Mouse (Mus musculus): ENCODE data around the gene Cdk7.
A peak's percentile ranks its signal among the peaks of the same experiment; 100 is the strongest.
"Not testable (repeated sequence)": the region's sequence is repeated elsewhere in the genome, so short reads cannot be mapped to it uniquely, and the experiment has no call there.

Gene Cdk7

GRCm38 (mm10) chr13:100730861-100731176, at the start of gene Cdk7:
TSS of gene Cdk7 (minus strand) at chr13:100730939.
- peak; percentile 92 to 93 for DNase-seq (ENCODE audit: low spot score in 2 of 2)

DNA sequence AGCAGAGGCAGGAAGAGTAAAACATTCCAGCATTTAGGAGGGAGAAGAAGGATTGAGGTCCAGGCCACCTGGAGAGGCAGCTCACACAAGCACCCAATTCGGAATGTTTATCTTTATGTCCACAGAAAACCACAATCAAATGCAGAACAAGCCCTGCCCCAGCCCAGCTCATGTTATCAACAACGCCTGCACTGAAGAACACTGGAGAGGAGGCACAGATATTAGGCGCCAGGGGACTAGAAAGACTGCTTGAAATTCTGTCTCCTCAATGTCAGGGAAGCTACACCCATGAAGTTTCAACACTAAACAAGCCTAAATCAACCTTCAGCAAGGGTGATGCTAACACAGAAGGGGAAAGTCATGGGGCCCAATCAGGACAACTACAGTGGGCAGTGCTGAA, 46.8 kb upstream of the Cdk7 start:
- no peak for DNase-seq (ENCODE audit: low spot score in 2 of 2)

GRCm38 (mm10) chr13:100776710-100777109, 46.0 kb upstream of the Cdk7 start:
- DNase-seq (ENCODE audit: low spot score in 2 of 2): no peak

- no peak for DNase-seq (ENCODE audit: low spot score in 2 of 2)
Measured at GRCm38 (mm10) chr13:100776056-100776419, 45.3 kb upstream of the Cdk7 start.

DNA sequence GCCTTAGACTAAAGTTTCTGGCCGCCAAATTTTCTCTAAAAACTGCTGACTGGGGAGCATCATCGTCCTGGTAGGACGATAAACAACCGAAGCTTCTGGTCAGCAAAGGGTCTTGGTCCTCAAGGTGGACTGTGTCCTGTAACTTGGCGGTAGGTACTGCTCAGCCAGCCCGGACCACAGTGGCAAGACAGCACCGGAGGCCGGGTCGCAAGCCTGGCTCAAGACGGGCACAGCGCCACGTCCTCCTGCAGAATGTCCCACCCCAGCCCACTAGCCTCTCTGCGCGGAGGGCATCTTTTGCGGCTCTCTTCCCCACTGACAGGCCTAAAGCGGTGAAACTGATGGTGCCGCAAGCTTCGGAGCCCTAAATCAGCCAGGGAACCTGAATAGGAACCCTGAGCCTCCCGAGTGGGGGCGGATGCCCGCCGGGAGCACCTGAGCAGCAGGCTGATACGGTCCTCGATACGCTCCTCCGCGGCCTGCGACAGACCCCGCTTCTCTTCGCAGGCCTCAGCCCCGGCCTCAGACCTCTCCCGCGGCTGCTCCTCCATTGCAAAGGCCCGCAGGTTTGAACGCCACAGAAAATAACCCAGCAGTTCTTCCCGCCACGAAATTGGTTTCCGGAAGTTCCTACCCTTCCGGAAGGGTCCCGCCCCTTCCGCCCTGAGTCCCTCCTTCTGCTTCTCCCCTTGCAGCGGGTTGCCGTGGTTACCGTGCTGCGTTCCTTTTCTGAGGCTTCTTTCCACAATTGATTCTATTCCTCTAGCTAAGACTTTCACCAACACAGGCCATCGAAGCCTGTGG, 44.7 kb upstream of the Cdk7 start, which contains the start of gene Cenph:
Gene Cenph, minus strand, starts transcription at position 648 of the 804 bp plus-strand sequence.
- peak; percentile 74 to 87 for DNase-seq (ENCODE audit: low spot score in 2 of 2)

DNA sequence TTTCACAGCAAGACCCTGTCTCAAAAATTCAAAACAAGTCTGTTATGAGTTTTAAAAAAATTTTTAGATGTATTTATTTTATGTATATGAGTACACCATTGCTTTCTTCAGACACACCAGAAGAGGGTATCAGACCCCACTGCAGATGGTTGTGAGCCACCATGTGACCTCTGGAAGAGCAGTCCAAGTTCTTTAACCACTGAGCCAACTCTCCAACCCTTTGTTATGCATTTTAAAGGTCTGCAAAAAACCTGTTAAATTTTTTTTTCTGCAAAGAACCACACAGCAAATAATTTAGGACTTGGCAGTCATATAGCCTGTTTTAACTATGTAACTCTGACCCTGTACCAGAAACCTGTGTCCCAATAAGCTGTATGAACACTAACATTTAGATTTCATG, 44.0 kb upstream of the Cdk7 start:
- no peak for DNase-seq (ENCODE audit: low spot score in 2 of 2)

DNA sequence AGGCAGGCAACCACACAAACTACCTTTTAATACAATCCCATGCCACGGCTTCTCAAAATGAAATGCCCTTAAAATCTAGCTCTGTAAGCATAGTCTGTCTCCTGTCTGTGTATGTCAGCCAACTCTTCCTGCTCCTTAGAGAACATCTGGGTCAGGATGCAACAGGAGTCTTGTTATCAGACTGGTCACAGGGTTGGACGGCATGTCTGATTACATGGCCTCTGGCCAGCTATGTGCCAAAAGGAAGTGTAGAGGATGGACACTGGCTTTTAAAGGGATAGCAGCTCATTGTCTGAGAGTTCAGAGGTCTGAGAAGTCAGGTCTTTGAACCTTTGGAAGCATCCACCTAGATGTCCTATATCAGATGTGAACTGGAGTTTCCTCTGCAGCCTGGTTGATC, 24.6 kb upstream of the Cdk7 start:
- DNase-seq (ENCODE audit: low spot score in 2 of 2): no peak

GRCm38 (mm10) chr13:100754186-100754585, 23.4 kb upstream of the Cdk7 start:
- DNase-seq (ENCODE audit: low spot score in 2 of 2): no peak

- no peak for DNase-seq (ENCODE audit: low spot score in 2 of 2)
Measured at GRCm38 (mm10) chr13:100753011-100753410, 22.3 kb upstream of the Cdk7 start.

DNA sequence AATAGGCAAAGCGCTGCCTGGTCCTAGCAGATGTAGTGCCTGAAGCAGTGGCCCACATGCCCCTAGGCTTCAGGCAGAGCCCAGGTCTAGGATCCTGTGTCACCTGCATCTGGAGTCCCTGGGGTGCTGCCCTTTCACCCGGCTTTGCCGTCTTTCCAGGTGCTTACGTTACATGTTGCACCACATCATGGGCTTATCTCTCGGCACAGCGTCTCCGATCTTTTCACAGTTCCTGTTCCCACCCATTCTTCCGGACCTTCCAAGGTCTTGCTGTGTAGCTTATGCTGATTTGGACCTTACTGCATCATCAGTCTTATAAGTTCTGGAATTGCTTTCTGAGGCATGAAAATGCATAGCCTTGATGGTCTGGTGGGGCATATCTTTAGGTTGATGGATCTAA, 21.8 kb upstream of the Cdk7 start:
- DNase-seq (ENCODE audit: low spot score in 2 of 2): no peak

- no peak for DNase-seq (ENCODE audit: low spot score in 2 of 2)
Measured at GRCm38 (mm10) chr13:100751402-100751801, 20.7 kb upstream of the Cdk7 start.

- no peak for DNase-seq (ENCODE audit: low spot score in 2 of 2)
Measured at GRCm38 (mm10) chr13:100750799-100751198, 20.1 kb upstream of the Cdk7 start.

DNA sequence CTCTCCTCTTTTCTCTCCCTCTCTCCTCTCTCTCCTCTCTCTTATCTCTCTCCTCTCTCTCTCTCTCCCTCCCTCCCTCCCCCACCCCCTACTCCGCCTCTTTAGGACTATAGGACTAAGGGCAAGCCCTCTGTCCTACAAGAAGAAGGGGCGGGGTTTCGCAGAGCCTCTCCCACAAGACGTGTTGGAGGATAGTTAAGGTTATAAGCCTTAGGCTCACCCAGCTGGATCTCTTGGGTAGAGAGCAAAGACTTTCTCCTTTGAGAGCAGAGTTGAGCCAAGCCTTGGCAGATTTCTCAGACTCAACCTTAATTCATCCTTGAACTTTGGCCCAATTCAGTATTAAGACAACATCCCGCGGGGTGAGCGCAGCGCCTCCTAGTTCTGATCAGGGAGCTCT, 17.9 kb upstream of the Cdk7 start:
- no peak for DNase-seq (ENCODE audit: low spot score in 2 of 2)

- no peak for DNase-seq (ENCODE audit: low spot score in 2 of 2)
Measured at GRCm38 (mm10) chr13:100746090-100746489, 15.4 kb upstream of the Cdk7 start.

DNA sequence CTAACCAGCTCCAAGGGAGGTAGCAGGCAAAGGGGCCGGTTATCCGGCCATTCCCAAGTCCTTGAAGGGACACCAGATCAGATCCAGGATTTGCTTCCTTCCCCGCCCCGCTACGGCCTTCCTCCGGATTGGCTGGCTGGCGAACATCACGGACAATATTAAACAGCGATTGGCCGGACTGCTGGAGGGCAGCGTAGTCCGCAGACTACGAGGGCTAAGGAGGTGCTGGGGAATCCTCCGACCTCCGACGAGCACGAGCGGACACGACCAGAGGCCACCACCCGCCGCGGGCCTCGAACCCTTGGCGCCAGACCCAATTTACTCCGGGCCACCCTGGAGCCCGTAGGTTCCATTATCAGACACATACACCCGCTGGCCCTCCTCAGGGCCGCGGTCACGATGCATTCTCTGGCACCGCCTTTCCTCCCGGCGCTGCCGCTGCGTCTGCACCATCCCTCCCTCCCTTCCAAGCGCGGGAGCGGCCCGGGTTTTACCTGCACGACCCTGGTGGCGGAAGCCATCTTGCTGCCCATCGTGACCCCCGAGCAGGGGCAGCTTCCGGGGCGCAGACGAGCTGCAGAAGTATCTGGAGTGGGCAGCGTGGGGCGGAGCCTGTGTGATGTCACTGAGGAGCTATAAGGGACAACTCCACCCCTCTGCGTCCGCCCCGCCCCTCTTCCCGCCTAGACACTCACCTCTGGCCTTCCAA, 13.5 kb upstream of the Cdk7 start, which contains the start of gene Mrps36:
Gene Mrps36, minus strand, starts transcription at position 624 of the 709 bp plus-strand sequence.
- DNase-seq (ENCODE audit: low spot score in 2 of 2): peak; percentile 89 to 92

- no peak for DNase-seq (ENCODE audit: low spot score in 2 of 2)
Measured at GRCm38 (mm10) chr13:100743346-100744035, 12.8 kb upstream of the Cdk7 start.

GRCm38 (mm10) chr13:100742831-100743230, 12.1 kb upstream of the Cdk7 start:
- DNase-seq (ENCODE audit: low spot score in 2 of 2): no peak

DNA sequence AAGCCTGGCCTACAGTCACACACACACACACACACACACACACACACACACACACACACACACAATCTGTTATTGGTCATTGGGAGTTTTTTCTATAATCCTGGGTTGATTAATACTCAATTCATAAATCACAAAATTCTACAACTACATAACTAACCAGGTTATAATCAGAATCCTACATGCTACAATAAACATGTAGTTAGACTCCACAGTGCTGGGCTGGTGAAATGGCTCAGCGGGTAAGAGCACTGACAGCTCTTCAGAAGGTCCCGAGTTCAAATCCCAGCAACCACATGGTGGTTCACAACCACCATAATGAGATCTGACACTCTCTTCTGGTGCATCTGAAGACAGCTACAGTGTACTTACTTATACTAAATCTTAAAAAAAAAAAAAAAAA, 2.0 kb upstream of the Cdk7 start:
- no peak for DNase-seq (ENCODE audit: low spot score in 2 of 2)

GRCm38 (mm10) chr13:100731462-100732046, 815 bp upstream of the Cdk7 start:
- not testable (repeated sequence) for DNase-seq (ENCODE audit: low spot score in 2 of 2)

DNA sequence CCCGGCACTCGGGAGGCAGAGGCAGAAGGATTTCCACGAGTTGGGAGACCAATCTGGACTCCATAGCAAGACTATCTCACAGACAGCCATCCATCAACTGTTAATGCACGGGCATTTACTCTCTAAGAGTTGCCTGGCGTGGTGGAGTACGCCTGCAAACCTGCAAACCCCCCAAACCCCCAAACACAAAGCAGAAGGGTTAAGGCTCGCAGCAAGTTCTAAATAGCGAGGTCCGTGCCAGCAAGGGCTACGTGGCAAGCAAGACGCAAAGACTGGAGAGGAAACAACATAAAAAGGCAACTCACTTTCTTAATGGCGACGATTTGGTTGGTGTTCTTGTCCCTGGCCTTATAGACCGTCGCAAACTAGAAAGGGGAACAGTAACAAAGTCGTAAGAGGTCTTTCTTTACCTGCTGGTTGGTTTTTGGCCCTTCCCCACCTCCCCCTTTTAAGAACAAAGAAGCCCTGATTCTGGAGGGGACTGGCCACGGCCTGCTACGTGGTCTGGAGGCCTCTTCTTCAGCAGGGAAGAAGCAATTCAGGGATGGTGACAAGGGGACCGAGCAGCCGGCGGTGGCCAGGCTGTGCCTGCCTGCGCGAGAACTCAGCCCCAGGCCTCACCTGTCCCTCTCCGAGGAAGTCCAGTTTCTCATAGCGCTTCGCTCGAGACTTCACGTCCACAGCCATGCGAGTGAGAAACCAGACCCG, 432 bp downstream of the Cdk7 start:
- peak in 1 of 2 experiments; percentile 19 for DNase-seq (ENCODE audit: low spot score in 2 of 2)

- DNase-seq (ENCODE audit: low spot score in 2 of 2): not testable (repeated sequence)
Measured at GRCm38 (mm10) chr13:100728530-100728929, 2.2 kb downstream of the Cdk7 start.

GRCm38 (mm10) chr13:100728086-100728485, 2.7 kb downstream of the Cdk7 start:
- DNase-seq (ENCODE audit: low spot score in 2 of 2): no peak

All from urinary bladder, postnatal 4 days (tissue).